Mouse (Mus musculus) ES-Bruce4 (cell line): ENCODE results near the gene Actn4. TPM values are rescaled to one million over a fixed set of nuclear protein-coding genes. Genes with fewer than 3 reads are reported as not detected.
A peak's percentile ranks its signal among the peaks of the same experiment; 100 is the strongest.
"Not testable (repeated sequence)": the region's sequence is repeated elsewhere in the genome, so short reads cannot be mapped to it uniquely, and the experiment has no call there.

Experiments used
- H3K27ac ChIP-seq: 2 replicates; pipeline ENCODE4 v1.5.1; 2012; ENCODE audit warnings: low read length, inconsistent platforms; ENCODE audit not compliant: insufficient read depth
- H3K27me3 ChIP-seq: 2 replicates; pipeline ENCODE4 v1.6.1; 2012; ENCODE audit warnings: mild to moderate bottlenecking, low read length, inconsistent platforms; ENCODE audit not compliant: control insufficient read depth, poor library complexity, insufficient read depth, severe bottlenecking
- H3K36me3 ChIP-seq: 2 replicates; pipeline ENCODE4 v1.6.1; 2012; ENCODE audit warnings: inconsistent platforms, mild to moderate bottlenecking, low read length, moderate library complexity; ENCODE audit not compliant: control insufficient read depth, poor library complexity, insufficient read depth, severe bottlenecking
- H3K4me1 ChIP-seq: one replicate; pipeline ENCODE4 v1.8.1; 2011; ENCODE audit warnings: low read length; ENCODE audit not compliant: control insufficient read depth, insufficient read depth
- H3K4me3 ChIP-seq: 2 replicates; pipeline ENCODE4 v1.5.1; 2011; ENCODE audit warnings: low read depth, mild to moderate bottlenecking, low read length
- H3K9ac ChIP-seq: 2 replicates; pipeline ENCODE4 v1.6.1; 2012; ENCODE audit warnings: low read depth, mild to moderate bottlenecking, inconsistent platforms; ENCODE audit not compliant: poor library complexity, severe bottlenecking
- H3K9me3 ChIP-seq: replicated peaks from 2 replicates; pipeline ENCODE4 v1.6.1; 2012; ENCODE audit warnings: mild to moderate bottlenecking, low read length, inconsistent platforms; ENCODE audit not compliant: control insufficient read depth, poor library complexity, insufficient read depth, severe bottlenecking
- CTCF ChIP-seq: IDR thresholded peaks from one replicate; pipeline ENCODE4 v1.8.1; 2011; ENCODE audit warnings: low read depth, low read length
- EP300 ChIP-seq: IDR thresholded peaks from 2 replicates; pipeline ENCODE4 v1.6.1; 2011; ENCODE audit warnings: low read depth, low read length; ENCODE audit not compliant: insufficient read depth
- POLR2A ChIP-seq: IDR thresholded peaks from one replicate; pipeline ENCODE4 v1.8.1; 2011; ENCODE audit warnings: low read length; ENCODE audit not compliant: insufficient read depth
- polyA plus RNA-seq: library from polyadenylated mRNA; stranded (reverse); fragments of >200 nt; gene quantifications from 2 replicates; pipeline ENCODE4 v1.2.4, GENCODE M21; 2011; ENCODE audit warnings: low read depth; ENCODE audit not compliant: missing spikeins, insufficient read depth, insufficient read length

Actn4 gene
- polyA plus RNA-seq, 1 experiment: 318 TPM

- Histone ChIP-seq H3K36me3 (peaks cover 28% of the 10 kb centered on the region), H3K4me3 (peak overlapping the region; percentile 22), H3K9ac (no peak overlapping the region), H3K4me1 (peaks cover 25% of the 10 kb centered on the region), H3K27me3 (no peaks in the 10 kb centered on the region), H3K9me3 (no peaks in the 10 kb centered on the region), H3K27ac (peak overlapping the region; percentile 71)
- TF ChIP-seq CTCF: peak; percentile 82
- no peak for TF ChIP-seq POLR2A
- TF ChIP-seq EP300: no peak
Measured at GRCm38 (mm10) chr7:28972542-28972985, 10.4 kb upstream of the Actn4 start.

- Histone ChIP-seq H3K9me3 (no peaks in the 10 kb centered on the region), H3K4me1 (peaks cover 25% of the 10 kb centered on the region), H3K4me3 (no peak overlapping the region), H3K27me3 (no peaks in the 10 kb centered on the region), H3K27ac (peak overlapping the region; percentile 95), H3K9ac (no peak overlapping the region), H3K36me3 (peaks cover 21% of the 10 kb centered on the region)
- TF ChIP-seq CTCF: no peak
- TF ChIP-seq EP300: no peak
Measured at GRCm38 (mm10) chr7:28971770-28972269, 9.7 kb upstream of the Actn4 start.

GRCm38 (mm10) chr7:28971029-28971428, 8.9 kb upstream of the Actn4 start:
- Histone ChIP-seq H3K36me3 (peaks cover 14% of the 10 kb centered on the region), H3K9ac (peak overlapping the region; percentile 21), H3K4me3 (no peak overlapping the region), H3K9me3 (no peaks in the 10 kb centered on the region), H3K27me3 (no peaks in the 10 kb centered on the region), H3K4me1 (peaks cover 28% of the 10 kb centered on the region), H3K27ac (peak overlapping the region; percentile 95)
- no peak for TF ChIP-seq CTCF
- no peak for TF ChIP-seq POLR2A
- TF ChIP-seq EP300: no peak

GRCm38 (mm10) chr7:28969672-28970394, 7.7 kb upstream of the Actn4 start:
- H3K4me1 ChIP-seq: peaks cover 30% of the 10 kb centered on the region
- H3K9ac ChIP-seq: peak overlapping the region; percentile 21
- no peaks in the 10 kb centered on the region for H3K27me3 ChIP-seq
- H3K4me3 ChIP-seq: no peak overlapping the region
- peak overlapping the region; percentile 95 for H3K27ac ChIP-seq
- peaks cover 10% of the 10 kb centered on the region for H3K36me3 ChIP-seq
- TF ChIP-seq EP300: peak; percentile 93
- TF ChIP-seq CTCF: no peak
- TF ChIP-seq POLR2A: no peak
- H3K9me3 ChIP-seq: no peaks in the 10 kb centered on the region

- Histone ChIP-seq H3K4me3 (no peak overlapping the region), H3K9me3 (no peaks in the 10 kb centered on the region), H3K9ac (peak overlapping the region; percentile 34; the same call in 1 of the 2 replicates), H3K36me3 (peaks cover 5% of the 10 kb centered on the region; the same call in 1 of the 2 replicates), H3K27ac (peak overlapping the region; percentile 95), H3K4me1 (peaks cover 30% of the 10 kb centered on the region), H3K27me3 (no peaks in the 10 kb centered on the region)
- TF ChIP-seq EP300: no peak
- TF ChIP-seq POLR2A: no peak
- no peak for TF ChIP-seq CTCF
Measured at GRCm38 (mm10) chr7:28969271-28969670, 7.1 kb upstream of the Actn4 start.

- Histone ChIP-seq H3K4me1 (peaks cover 34% of the 10 kb centered on the region), H3K27ac (peak overlapping the region; percentile 95)
- not testable (repeated sequence) for H3K4me3 ChIP-seq, H3K36me3 ChIP-seq, H3K27me3 ChIP-seq, H3K9ac ChIP-seq, H3K9me3 ChIP-seq
- TF ChIP-seq EP300: 0 out of 2 replicates have a peak, but pooled peaks have one; percentile 37
Measured at GRCm38 (mm10) chr7:28968120-28968519, 6.0 kb upstream of the Actn4 start.
